In the genomic region with DNA sequence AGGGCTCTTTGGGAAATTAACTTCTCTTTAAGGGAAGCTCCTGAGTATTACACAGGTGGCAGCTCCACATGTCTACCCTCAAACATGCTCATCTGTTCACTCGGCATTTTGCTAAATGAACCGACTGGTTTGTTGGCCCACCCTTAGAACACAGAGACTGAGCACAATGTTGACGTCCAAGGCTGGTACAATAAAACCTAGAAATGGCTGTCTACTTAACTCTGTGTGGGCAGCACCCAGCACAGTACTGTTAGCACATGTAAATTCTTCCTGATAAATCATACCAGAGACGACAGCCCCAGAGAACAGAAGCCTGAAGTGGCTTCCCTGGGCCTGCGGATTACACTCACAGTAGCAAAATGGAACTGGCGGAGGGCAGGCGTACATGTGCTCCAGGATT, we compare ENCODE assay signal across 19 mouse cellular contexts. TPM values are rescaled to one million over a fixed set of nuclear protein-coding genes. Genes with fewer than 3 reads are reported as not detected.
DNase-seq lines count a peak whose midpoint lies in the region; ATAC-seq lines count a peak whose summit lies in the region.
"Had no signal": no experiment of that assay in that cellular context is flagged by ENCODE, and none has a peak within 500 bp of the region (broad histone marks: within the 10 kb centered on the region; RNA-seq: fewer than 3 reads in every experiment).

No protein-coding gene starts in this region.

- H3K9ac ChIP-seq in forebrain, embryonic 14.5 days (ENCODE audit: low read length), result no peak overlapping the region
- H3K9ac ChIP-seq in hindbrain, embryonic 16.5 days (ENCODE audit: low read depth, low read length), result no peak overlapping the region
- H3K9ac ChIP-seq in hindbrain, embryonic 11.5 days (ENCODE audit: low read depth, low read length), result no peak overlapping the region
- H3K9ac ChIP-seq: hindbrain, embryonic 15.5 days; midbrain, embryonic 12.5 days had no signal

- H3K27ac ChIP-seq in forebrain, embryonic 14.5 days (ENCODE audit: low read depth, low read length), result no peak overlapping the region
- no peak overlapping the region for H3K27ac ChIP-seq in forebrain, embryonic 10.5 days
- no peak overlapping the region for H3K27ac ChIP-seq in hindbrain, embryonic 16.5 days (ENCODE audit: low read depth, low read length)
- no peak overlapping the region for H3K27ac ChIP-seq in hindbrain, embryonic 11.5 days (ENCODE audit: low read depth, low read length)
- H3K27ac ChIP-seq: gastrocnemius, adult 2 months; hindbrain, embryonic 15.5 days; limb, embryonic 10.5 days had no signal

- H3K4me3 ChIP-seq in forebrain, embryonic 14.5 days (ENCODE audit: low read depth, low read length), result no peak overlapping the region
- H3K4me3 ChIP-seq in forebrain, embryonic 10.5 days, result no peak overlapping the region
- no peak overlapping the region for H3K4me3 ChIP-seq in hindbrain, embryonic 16.5 days (ENCODE audit: low read length)
- no peak overlapping the region for H3K4me3 ChIP-seq in hindbrain, embryonic 11.5 days (ENCODE audit: low read depth, low read length)
- H3K4me3 ChIP-seq: gastrocnemius, adult 2 months; hindbrain, embryonic 15.5 days; limb, embryonic 10.5 days; midbrain, embryonic 12.5 days; myocyte had no signal

- H3K9me3 ChIP-seq in forebrain, embryonic 14.5 days (replicated peaks; ENCODE audit: control insufficient read depth, low read length), result no peaks in the 10 kb centered on the region
- no peaks in the 10 kb centered on the region for H3K9me3 ChIP-seq in forebrain, embryonic 10.5 days
- no peaks in the 10 kb centered on the region for H3K9me3 ChIP-seq in hindbrain, embryonic 16.5 days (ENCODE audit: control insufficient read depth, low read length)
- H3K9me3 ChIP-seq in hindbrain, embryonic 11.5 days (ENCODE audit: control insufficient read depth, low read length), result no peaks in the 10 kb centered on the region
- H3K9me3 ChIP-seq: hindbrain, embryonic 15.5 days; limb, embryonic 10.5 days; midbrain, embryonic 12.5 days had no signal

- no peak for DNase-seq in forebrain, embryonic 14.5 days (ENCODE audit: low spot score)
- no peak for DNase-seq in forebrain, embryonic 10.5 days (ENCODE audit: extremely low spot score, low spot score)
- DNase-seq in hindbrain, embryonic 11.5 days (ENCODE audit: low spot score), result no peak
- DNase-seq in brain, adult 2 months (ENCODE audit: low read depth, low spot score), result peak; percentile 52
- DNase-seq in layer of hippocampus, postnatal 36 days, result peak; percentile 36 to 44
- DNase-seq in thymus, postnatal 14 days, result no peak
- DNase-seq in heart, adult 11 months, result no peak
- DNase-seq: cerebellum, postnatal 25 days; gastrocnemius, adult 2 months; kidney, adult 8-10 months; lung, postnatal 4 days; thymus, adult 18-20 months had no signal

- peak; percentile 23; the same call in 1 of the 2 replicates for ATAC-seq in forebrain, embryonic 14.5 days
- ATAC-seq in hindbrain, embryonic 16.5 days, result peak; percentile 49
- no peak for ATAC-seq in hindbrain, embryonic 11.5 days (ENCODE audit: low FRiP score)

- no peak overlapping the region for H3K4me2 ChIP-seq in forebrain, embryonic 14.5 days (ENCODE audit: low read length)
- H3K4me2 ChIP-seq in hindbrain, embryonic 16.5 days (ENCODE audit: low read length), result no peak overlapping the region
- no peak overlapping the region for H3K4me2 ChIP-seq in hindbrain, embryonic 11.5 days (replicated peaks; ENCODE audit: low read depth, low read length)
- H3K4me2 ChIP-seq: heart, embryonic 11.5 days; hindbrain, embryonic 15.5 days had no signal

- no peaks in the 10 kb centered on the region for H3K36me3 ChIP-seq in forebrain, embryonic 14.5 days (ENCODE audit: control insufficient read depth, insufficient read depth, low read length)
- no peaks in the 10 kb centered on the region for H3K36me3 ChIP-seq in forebrain, embryonic 10.5 days (replicated peaks)
- no peaks in the 10 kb centered on the region for H3K36me3 ChIP-seq in hindbrain, embryonic 16.5 days (ENCODE audit: control insufficient read depth, insufficient read depth, low read length)
- no peaks in the 10 kb centered on the region for H3K36me3 ChIP-seq in hindbrain, embryonic 11.5 days (ENCODE audit: control insufficient read depth, insufficient read depth, low read length)
- H3K36me3 ChIP-seq: hindbrain, embryonic 15.5 days; limb, embryonic 10.5 days; midbrain, embryonic 12.5 days had no signal

- no peaks in the 10 kb centered on the region for H3K27me3 ChIP-seq in forebrain, embryonic 14.5 days (replicated peaks; ENCODE audit: control insufficient read depth, insufficient read depth, low read length)
- no peaks in the 10 kb centered on the region for H3K27me3 ChIP-seq in forebrain, embryonic 10.5 days (ENCODE audit: poor library complexity, severe bottlenecking)
- H3K27me3 ChIP-seq in hindbrain, embryonic 16.5 days (replicated peaks; ENCODE audit: control insufficient read depth, insufficient read depth, low read length), result no peaks in the 10 kb centered on the region
- H3K27me3 ChIP-seq in hindbrain, embryonic 11.5 days (ENCODE audit: control insufficient read depth, insufficient read depth, low read length), result no peaks in the 10 kb centered on the region
- H3K27me3 ChIP-seq: CH12.LX; hindbrain, embryonic 15.5 days; midbrain, embryonic 12.5 days had no signal

- peaks cover 15% of the 10 kb centered on the region for H3K4me1 ChIP-seq in forebrain, embryonic 14.5 days (ENCODE audit: control insufficient read depth, insufficient read depth, low read length)
- peaks cover 34% of the 10 kb centered on the region for H3K4me1 ChIP-seq in forebrain, embryonic 10.5 days
- peaks cover 4% of the 10 kb centered on the region for H3K4me1 ChIP-seq in hindbrain, embryonic 16.5 days (ENCODE audit: control insufficient read depth, insufficient read depth, low read depth, low read length)
- H3K4me1 ChIP-seq in hindbrain, embryonic 11.5 days (replicated peaks; ENCODE audit: control insufficient read depth, insufficient read depth, low read length), result no peaks in the 10 kb centered on the region

- WGBS in forebrain, embryonic 14.5 days, result 57% methylated on average over 7 of the region's 7 CpGs
- WGBS in forebrain, embryonic 10.5 days, result 80% methylated on average over 7 of the region's 7 CpGs
- 64% methylated on average over 7 of the region's 7 CpGs for WGBS in hindbrain, embryonic 16.5 days
- 89% methylated on average over 7 of the region's 7 CpGs for WGBS in hindbrain, embryonic 11.5 days

RNA-seq across cellular contexts. Expression of gene Ppp2r5e, which starts 59.5 kb away (rescaled TPM):
- polyA plus RNA-seq in forebrain, embryonic 14.5 days (2014; fragmentation: Nextera tagmentation; extraction: Ambion mirVana), result 25.8 and 26.9 TPM in 2 replicates
- polyA plus RNA-seq in forebrain, embryonic 10.5 days (2016; fragmentation: Nextera tagmentation; extraction: Ambion mirVana), result 15.2 and 15.4 TPM in 2 replicates
- 14.5 and 15.5 TPM in 2 replicates for polyA plus RNA-seq in hindbrain, embryonic 16.5 days (2015; fragmentation: Nextera tagmentation; extraction: Ambion mirVana)
- 21.8 and 23.3 TPM in 2 replicates for polyA plus RNA-seq in hindbrain, embryonic 11.5 days (2014; fragmentation: Nextera tagmentation; extraction: Ambion mirVana)
- total RNA-seq in layer of hippocampus, postnatal 36 days (2021), result 10 to 100 TPM; 80.4 to 82.1 TPM

Comparison
In these comparisons a context has a peak if more than half of its experiments do, and no peak if none do; other contexts are left out.
1. DNase-seq: peak in brain, adult 2 months (single experiment) and layer of hippocampus, postnatal 36 days (2 of 2); none in forebrain, embryonic 14.5 days (single experiment), forebrain, embryonic 10.5 days (single experiment), hindbrain, embryonic 11.5 days (single experiment), thymus, postnatal 14 days (single experiment) and heart, adult 11 months (single experiment).